Mouse (Mus musculus): Measurements from ENCODE around the gene Slc29a3.
"Not testable (repeated sequence)": the region's sequence is repeated elsewhere in the genome, so short reads cannot be mapped to it uniquely, and the experiment has no call there.

Slc29a3 gene

DNA sequence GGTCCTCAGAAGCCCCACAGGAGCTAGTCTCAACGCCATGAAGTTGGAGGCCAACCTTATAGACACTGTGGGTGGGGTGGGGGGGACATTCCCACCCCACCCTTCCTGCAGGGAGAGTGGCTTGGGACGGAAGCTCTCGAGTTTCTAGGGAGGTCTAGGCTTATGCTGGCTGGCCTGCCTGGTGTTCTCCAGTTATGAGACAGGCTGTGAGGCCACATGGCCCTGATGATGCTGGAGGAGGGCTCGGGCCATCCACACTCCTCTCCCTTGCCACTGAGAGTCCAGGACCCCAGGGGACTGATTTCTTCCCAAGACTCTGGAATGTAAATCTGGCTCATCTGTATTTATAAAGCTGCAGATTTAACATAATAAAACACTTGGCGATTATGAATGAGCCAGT lies 25.3 kb downstream of the Slc29a3 start:
- no peak for DNase-seq (ENCODE audit: low read depth, low spot score)

GRCm38 (mm10) chr10:60726896-60727295 lies 25.7 kb downstream of the Slc29a3 start:
- no peak for DNase-seq (ENCODE audit: low read depth, low spot score)

DNA sequence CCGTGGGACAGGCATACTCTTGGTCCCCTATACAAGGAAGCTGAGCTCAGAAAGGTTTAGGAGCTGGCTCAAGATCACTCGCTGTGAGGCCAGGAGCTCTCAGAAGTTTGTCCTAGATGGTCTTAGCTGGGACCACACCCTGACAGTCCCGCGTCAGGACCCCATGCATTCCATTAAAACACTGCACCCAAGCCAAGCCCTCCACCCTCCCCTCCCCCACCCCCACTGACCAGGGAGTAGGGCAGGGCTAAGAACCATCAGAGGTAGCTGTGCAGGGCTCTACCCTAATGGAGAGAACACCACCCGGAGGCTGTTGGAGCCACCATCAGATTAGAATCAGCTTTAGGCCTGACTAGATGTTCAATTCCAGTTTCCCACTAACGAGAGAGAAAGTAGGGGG lies 28.1 kb downstream of the Slc29a3 start:
- DNase-seq (ENCODE audit: low read depth, low spot score): no peak

GRCm38 (mm10) chr10:60723345-60723744 lies 29.2 kb downstream of the Slc29a3 start:
- no peak for DNase-seq (ENCODE audit: low read depth, low spot score)

DNA sequence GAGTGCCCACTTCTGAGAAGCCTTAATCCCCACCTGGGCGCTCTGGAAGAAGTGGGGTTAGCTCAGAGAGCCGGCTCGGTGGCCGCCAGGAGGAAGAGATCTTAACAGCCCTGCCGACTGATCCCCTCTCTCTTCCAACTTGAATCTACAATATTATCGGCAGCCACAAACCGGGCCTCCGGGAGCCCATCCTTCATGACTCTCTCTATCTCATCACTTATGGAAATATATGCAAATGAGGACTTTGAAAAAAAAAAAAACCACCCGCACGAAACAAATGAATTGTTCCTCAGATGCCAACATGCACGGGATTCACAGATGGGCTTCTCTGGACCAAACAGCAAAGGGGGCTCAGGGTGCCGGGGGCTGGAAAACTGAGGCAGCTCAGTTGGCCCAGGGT lies 31.0 kb downstream of the Slc29a3 start:
- no peak for DNase-seq (ENCODE audit: low read depth, low spot score)

DNA sequence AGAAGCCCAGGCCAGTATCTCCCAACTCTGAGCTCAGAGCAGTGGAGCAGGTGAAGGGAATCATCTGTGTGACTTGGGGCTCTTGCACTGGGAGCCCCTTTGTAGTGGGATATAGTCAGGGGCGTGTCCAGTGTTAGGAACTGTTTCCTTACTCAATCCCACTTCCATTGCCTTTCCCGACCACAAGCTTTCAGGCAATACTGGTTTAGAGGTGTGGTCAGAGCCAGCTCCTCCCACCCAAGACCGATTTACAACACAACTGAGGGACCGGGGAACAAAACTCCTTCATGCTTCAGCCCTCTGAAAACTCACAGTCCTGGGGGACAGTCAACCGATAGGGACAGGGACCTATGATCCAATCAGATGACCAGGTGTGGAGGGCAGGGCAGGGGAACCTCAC lies 32.1 kb downstream of the Slc29a3 start:
- DNase-seq (ENCODE audit: low read depth, low spot score): no peak

- DNase-seq (ENCODE audit: low read depth, low spot score): no peak
These were observed 34.1 kb downstream of the Slc29a3 start for GRCm38 (mm10) chr10:60718491-60718890.

DNA sequence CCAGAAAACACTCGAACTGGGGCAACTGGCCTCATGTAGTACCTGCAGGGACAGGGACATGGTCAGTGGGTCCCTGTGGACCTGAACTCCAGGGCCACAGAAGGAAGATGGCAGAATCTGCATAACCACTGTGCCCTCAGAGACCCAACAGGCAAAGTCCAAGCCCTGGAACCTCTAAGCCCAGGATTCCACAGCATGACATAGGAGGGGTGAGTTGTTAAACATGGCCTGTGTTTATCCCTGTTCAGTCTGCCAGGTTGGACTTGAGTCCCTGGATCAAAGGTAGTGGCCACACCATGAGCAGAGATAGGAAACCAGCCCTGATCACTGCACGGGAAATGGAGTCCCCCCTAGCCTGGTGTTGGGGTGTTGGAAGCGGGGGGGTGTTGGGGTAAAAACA lies 36.1 kb downstream of the Slc29a3 start:
- no peak for DNase-seq (ENCODE audit: low read depth, low spot score)

GRCm38 (mm10) chr10:60712299-60712698 lies 40.3 kb downstream of the Slc29a3 start:
- not testable (repeated sequence) for DNase-seq (ENCODE audit: low read depth, low spot score)

GRCm38 (mm10) chr10:60708837-60709236 lies 43.8 kb downstream of the Slc29a3 start:
- DNase-seq (ENCODE audit: low read depth, low spot score): no peak

- no peak for DNase-seq (ENCODE audit: low read depth, low spot score)
These were observed 46.3 kb downstream of the Slc29a3 start for GRCm38 (mm10) chr10:60706268-60706667.

GRCm38 (mm10) chr10:60705134-60705533 lies 47.5 kb downstream of the Slc29a3 start:
- no peak for DNase-seq (ENCODE audit: low read depth, low spot score)

- DNase-seq (ENCODE audit: low read depth, low spot score): no peak
These were observed 54.8 kb downstream of the Slc29a3 start for GRCm38 (mm10) chr10:60697775-60698174.

DNA sequence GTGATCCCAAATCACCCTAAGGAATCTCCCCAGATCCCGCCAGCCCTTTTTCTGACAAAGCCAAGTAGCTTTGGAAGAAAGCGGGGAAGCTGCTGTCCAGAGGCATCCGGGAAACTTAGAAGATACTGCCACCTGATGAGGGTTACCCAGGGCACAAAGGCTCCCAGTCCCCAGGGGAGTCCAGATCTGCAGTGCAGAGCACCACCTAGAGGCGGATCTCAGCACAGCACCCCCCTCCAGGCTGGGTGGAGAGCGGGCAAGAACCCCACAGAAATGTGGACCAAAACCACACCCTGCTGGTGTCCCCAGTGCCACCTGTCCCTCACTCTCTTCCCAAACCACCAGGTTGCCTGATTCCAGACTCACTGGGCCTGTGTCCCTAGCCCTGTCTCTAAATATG lies 55.6 kb downstream of the Slc29a3 start:
- DNase-seq (ENCODE audit: low read depth, low spot score): peak; percentile 71

DNA sequence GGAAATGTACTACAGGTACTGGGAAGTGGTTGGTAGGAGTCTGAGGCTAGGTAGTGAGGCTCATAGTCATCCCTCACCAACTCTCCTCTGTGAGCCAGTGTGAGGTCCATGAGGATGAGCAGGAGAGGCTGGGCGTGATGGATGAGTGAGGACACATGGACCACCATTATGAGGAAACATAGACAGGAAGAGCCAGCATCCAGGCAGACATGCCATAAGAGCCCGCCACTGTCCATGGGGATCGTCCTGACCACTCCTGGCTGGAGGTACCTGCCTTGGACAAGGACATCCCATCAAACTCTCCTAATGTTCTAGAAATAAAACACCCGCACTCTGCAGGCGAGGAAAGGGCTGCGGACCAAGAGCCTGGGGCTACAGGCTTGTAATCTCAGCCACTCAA lies 56.2 kb downstream of the Slc29a3 start, which contains the start of gene Cdh23:
Gene Cdh23, minus strand, starts transcription at position 101 of the 400 bp plus-strand sequence.
- DNase-seq (ENCODE audit: low read depth, low spot score): no peak

GRCm38 (mm10) chr10:60691671-60692390 lies 60.8 kb downstream of the Slc29a3 start:
- DNase-seq (ENCODE audit: low read depth, low spot score): no peak

- DNase-seq (ENCODE audit: low read depth, low spot score): no peak
These were observed 61.6 kb downstream of the Slc29a3 start for GRCm38 (mm10) chr10:60690960-60691359.

DNA sequence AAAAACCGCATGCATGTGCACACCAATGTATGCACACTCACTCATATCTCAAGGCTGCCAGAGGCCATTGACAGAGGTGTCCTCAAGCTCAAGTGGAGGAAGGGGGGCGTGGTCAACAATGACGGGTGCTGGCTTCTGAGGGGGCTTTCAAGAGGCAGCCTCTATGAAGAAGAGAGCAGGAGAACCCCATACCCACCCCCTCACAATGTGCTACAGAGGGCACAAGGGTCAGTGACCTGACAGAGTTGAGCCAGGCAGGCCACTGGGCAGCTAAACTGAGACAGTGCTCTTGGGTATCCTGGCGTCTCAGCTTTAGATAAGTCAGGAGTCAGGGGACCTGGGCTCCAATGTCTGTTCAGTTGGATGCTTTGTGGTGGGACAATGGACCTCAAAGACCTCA lies 63.2 kb downstream of the Slc29a3 start:
- no peak for DNase-seq (ENCODE audit: low read depth, low spot score)

DNA sequence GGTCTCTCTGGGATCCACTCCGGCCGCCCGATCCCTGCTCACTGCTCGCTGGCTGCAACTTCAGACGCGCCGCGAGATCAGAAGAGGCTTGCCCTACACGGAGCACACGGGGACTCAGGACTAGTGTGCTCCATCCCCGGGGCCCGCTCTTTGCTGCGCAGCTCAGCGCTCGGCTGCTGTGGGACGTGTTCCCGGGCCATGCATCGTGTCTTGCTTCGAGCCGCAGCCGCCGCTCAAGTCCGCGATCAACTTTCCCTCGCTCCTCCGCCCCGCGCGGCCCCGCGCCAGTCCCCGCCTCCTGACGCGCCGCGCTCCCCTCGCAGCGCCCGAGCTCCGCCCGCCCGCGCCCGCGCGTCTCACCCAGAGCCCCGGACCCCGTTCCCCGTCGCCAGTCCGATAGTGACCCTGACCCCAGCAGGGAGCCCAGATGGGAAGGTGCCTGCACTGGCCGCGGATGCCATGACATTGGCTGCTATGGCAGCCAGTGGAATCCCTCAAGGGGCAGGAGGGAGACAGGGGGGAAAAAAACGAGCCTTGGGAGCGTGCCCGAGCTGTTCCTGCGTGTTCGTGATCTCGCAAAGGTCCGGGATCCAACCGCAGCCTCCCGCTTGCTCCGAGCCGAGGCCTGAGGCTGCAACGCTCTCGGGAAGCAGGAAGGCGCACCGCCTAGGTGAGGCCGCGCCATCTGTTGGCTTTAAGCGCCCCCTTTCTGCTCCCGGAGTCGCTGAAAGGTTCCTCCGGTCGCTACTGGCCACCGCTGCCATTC lies 65.4 kb downstream of the Slc29a3 start:
- peak; percentile 48 for DNase-seq (ENCODE audit: low read depth, low spot score)

DNA sequence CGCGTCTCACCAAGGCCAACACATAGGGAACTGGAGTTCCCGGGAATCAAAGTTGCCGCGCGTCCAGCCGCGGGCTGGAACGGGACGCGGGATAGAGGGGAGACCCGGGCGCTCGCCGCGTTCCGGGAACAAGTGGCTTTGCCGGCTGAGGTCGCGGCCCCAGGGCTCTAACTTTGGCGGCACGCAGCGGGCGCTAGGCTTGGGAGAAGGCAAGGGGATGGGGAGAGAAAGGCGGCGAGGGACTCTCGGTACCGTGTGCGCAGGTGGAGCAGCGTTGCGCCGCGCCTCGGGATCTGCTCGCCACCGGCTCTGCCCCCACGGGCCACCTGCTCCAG lies 66.0 kb downstream of the Slc29a3 start:
- no peak for DNase-seq (ENCODE audit: low read depth, low spot score)

DNA sequence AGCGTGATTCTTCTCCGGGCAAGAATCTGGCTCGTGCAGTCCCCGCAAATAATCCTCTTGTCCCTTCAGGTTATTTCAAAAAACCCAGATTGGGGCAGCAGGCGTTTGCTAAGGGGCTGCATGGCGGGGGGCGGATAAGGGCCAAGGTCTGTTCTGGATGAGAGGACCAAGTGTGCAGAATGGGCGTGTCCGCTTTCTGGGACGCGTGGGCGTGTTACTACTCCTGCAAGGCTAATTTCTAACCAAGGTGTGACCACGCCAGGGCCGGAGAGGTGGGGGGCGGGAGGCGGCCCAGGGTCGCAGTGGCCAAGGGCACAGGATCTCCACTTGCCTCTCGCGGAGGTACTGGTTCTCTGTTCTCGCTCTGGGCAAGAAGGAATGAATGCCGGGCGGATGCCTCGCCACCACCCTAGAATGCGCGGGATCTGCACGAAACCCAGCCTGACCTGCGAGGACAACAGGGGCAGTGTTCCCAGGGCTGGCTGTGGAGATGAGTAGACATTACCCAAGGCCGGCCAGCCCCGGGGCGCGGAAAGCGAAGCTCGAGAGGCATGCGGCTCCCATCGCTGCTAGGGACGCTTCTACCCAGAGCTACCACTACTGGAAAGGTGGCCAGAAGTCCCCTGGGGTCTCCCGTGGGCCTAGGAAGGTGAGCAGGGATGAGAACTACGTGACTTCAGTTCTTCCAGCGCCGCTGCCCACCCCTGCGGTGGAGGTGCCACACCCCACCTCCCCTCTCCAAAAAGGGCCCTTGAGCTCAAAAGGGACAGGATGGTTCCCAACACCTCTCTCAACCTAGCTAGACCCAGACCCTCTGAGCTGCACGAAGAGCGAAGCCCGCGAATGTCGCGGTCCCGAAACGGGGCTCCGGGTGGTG lies 66.6 kb downstream of the Slc29a3 start:
- no peak for DNase-seq (ENCODE audit: low read depth, low spot score)

DNA sequence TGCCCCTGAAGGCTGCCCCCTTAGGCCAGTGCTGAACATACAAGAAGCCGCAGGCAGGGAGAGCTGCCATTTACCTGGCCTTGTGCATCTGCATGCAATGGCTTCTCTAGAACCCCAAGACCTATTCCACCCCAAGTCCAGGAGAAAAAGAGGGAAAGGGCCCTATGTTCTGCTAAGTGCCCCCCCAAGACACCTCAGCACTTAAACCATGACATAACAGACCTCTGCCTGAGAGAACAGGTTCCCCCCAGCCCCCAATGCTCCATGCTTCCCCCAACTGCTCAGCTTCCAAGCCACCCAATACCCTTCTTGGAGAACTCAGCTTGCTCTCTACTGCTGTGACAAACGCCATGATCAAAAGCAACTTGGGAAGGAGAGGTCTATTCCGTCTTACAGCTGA lies 73.7 kb downstream of the Slc29a3 start:
- DNase-seq (ENCODE audit: low read depth, low spot score): no peak
